Mouse (Mus musculus) C2C12 (cell line): Measurements from ENCODE around the gene Slc7a15. TPM values are rescaled to one million over a fixed set of nuclear protein-coding genes. Genes with fewer than 3 reads are reported as not detected.

Experiments
- H3K27me3 ChIP-seq: one replicate; pipeline ENCODE4 v1.6.1; 2011; ENCODE audit not compliant: control insufficient read depth, insufficient read depth, insufficient read length
- H3K36me3 ChIP-seq: one replicate; pipeline ENCODE4 v1.6.1; 2011; ENCODE audit not compliant: control insufficient read depth, insufficient read depth
- H3K4me3 ChIP-seq: one replicate; pipeline ENCODE4 v1.5.1; 2011; ENCODE audit warnings: mild to moderate bottlenecking, control low read depth; ENCODE audit not compliant: poor library complexity, insufficient read depth, severe bottlenecking
- H3K79me2 ChIP-seq: one replicate; pipeline ENCODE4 v1.6.1; 2011; ENCODE audit not compliant: control insufficient read depth, insufficient read depth
- H3K79me3 ChIP-seq: one replicate; pipeline ENCODE4 v1.6.1; 2011; ENCODE audit warnings: low read depth, control low read depth
- H3ac ChIP-seq: one replicate; pipeline ENCODE3; 2011; ENCODE audit warnings: low read depth; ENCODE audit not compliant: control insufficient read depth, insufficient read length
- CEBPB ChIP-seq: IDR thresholded peaks from one replicate; pipeline ENCODE4 v1.6.1; 2011; ENCODE audit warnings: low read depth, mild to moderate bottlenecking, control low read depth, moderate library complexity
- CTCF ChIP-seq: IDR thresholded peaks from one replicate; pipeline ENCODE4 v1.5.1; 2011; ENCODE audit not compliant: control insufficient read depth, insufficient read depth, insufficient read length
- FOSL1 ChIP-seq: IDR thresholded peaks from one replicate; pipeline ENCODE4 v1.8.0; 2011; ENCODE audit warnings: mild to moderate bottlenecking, low read length; ENCODE audit not compliant: poor library complexity, insufficient read depth, severe bottlenecking
- MAX ChIP-seq: IDR thresholded peaks from one replicate; pipeline ENCODE4 v1.6.1; 2011; ENCODE audit warnings: mild to moderate bottlenecking, control low read depth
- MYOD1 ChIP-seq: IDR thresholded peaks from one replicate; pipeline ENCODE4 v1.6.1; 2011; ENCODE audit warnings: low read depth; ENCODE audit not compliant: control insufficient read depth, insufficient read length
- MYOG ChIP-seq: IDR thresholded peaks from one replicate; pipeline ENCODE4 v1.6.1; 2011; ENCODE audit not compliant: control insufficient read depth, insufficient read length; ENCODE audit errors: extremely low read depth
- USF1 ChIP-seq: IDR thresholded peaks from one replicate; pipeline ENCODE4 v1.6.1; 2011; ENCODE audit warnings: low read depth, mild to moderate bottlenecking, control low read depth, moderate library complexity
- polyA plus RNA-seq: library from polyadenylated mRNA; unstranded; fragments of >200 nt; fragmentation: generic; extraction: Trizol; gene quantifications from one replicate; pipeline ENCODE4 v1.2.1, GENCODE M21; 2012; ENCODE audit warnings: missing spikeins

Slc7a15 gene
- polyA plus RNA-seq, 1 experiment, result not detected

DNA sequence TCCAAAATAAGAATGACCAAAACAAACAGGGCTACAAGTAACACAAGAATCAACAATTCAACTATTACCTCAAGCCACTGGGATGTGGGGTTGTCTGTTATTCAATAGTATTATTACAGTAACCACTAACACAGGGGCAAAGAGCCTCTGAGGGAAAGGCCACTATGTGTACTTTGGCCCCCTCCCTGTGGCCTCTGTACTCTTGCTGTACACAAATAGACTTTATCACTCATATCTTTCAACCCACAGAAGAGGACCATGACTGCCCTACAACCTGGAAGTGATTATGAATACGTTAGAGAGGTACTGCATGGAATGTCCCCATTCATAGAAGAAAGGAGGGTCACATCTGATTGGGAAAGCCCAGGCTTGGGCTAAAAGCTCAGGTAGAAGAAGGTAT, 64.0 kb downstream of the Slc7a15 start:
- no peaks in the 10 kb centered on the region for H3K27me3 ChIP-seq
- TF ChIP-seq FOSL1 (no peak), USF1 (no peak)

DNA sequence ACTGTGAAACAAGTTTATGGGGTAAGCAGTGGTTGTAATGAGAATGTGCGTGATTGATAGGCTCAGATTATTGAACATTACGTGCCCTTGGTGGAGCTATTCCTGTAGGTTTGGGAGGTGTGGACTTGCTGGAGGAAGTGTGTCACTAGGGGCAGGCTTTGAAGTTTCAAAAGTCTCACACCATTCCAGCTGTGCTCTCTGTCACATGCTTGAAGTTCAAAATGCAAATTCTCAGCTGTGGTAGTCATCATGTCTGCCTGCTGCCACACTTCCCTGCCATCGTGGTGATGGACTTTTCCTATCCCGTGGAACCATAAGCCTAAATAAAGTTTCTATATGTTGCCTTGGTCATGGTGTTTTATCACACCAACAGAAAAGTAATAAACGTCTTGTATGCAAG, 71.1 kb downstream of the Slc7a15 start:
- H3K79me3 ChIP-seq, result no peaks in the 10 kb centered on the region
- H3K27me3 ChIP-seq, result no peaks in the 10 kb centered on the region
- H3K36me3 ChIP-seq, result no peaks in the 10 kb centered on the region

More for the DNA sequence above, 64.0 kb downstream of the Slc7a15 start:
- H3K4me3 ChIP-seq, result no peak overlapping the region
- no peaks in the 10 kb centered on the region for H3K36me3 ChIP-seq
- no peak overlapping the region for H3ac ChIP-seq
- no peaks in the 10 kb centered on the region for H3K79me3 ChIP-seq
- no peaks in the 10 kb centered on the region for H3K79me2 ChIP-seq

DNA sequence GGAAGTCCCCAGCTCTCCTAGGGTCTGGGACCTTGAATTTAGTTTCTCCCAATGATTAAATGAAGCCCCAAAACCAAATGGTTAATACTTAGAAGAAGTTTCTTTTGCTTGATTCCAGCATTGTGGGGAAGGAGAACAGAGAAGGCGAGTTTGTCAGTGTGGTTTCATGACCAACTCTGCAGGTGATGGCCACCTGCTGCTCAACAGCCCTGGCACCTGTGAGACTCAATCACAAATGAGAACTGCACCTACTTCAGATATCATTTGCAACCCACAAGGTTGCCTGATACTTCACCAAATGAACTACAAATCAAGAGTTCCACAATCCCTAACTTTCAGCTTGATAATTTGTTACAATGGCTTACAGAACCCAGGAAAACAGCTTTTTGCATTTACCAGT, 71.7 kb downstream of the Slc7a15 start:
- Histone ChIP-seq H3K36me3 (no peaks in the 10 kb centered on the region), H3K79me2 (no peaks in the 10 kb centered on the region), H3K4me3 (no peak overlapping the region), H3K27me3 (no peaks in the 10 kb centered on the region), H3ac (no peak overlapping the region), H3K79me3 (no peaks in the 10 kb centered on the region)
- TF ChIP-seq CTCF (no peak), MYOD1 (no peak), CEBPB (no peak), USF1 (no peak), MAX (no peak), FOSL1 (no peak), MYOG (no peak)

More for the DNA sequence above, 71.1 kb downstream of the Slc7a15 start:
- Histone ChIP-seq H3K4me3 (no peak overlapping the region), H3ac (no peak overlapping the region), H3K79me2 (no peaks in the 10 kb centered on the region)
- TF ChIP-seq FOSL1, result no peak
- TF ChIP-seq CTCF, result no peak
- no peak for TF ChIP-seq MAX
- TF ChIP-seq MYOD1, result no peak
- no peak for TF ChIP-seq CEBPB
- TF ChIP-seq MYOG, result no peak
- TF ChIP-seq USF1, result no peak

- H3K36me3 ChIP-seq, result no peaks in the 10 kb centered on the region
- no peak overlapping the region for H3K4me3 ChIP-seq
- H3ac ChIP-seq, result no peak overlapping the region
- no peaks in the 10 kb centered on the region for H3K79me2 ChIP-seq
- H3K27me3 ChIP-seq, result no peaks in the 10 kb centered on the region
- TF ChIP-seq MYOD1 (no peak), FOSL1 (no peak), CTCF (no peak), CEBPB (no peak)
- H3K79me3 ChIP-seq, result no peaks in the 10 kb centered on the region
Measured at GRCm38 (mm10) chr12:8524062-8524461, 74.8 kb downstream of the Slc7a15 start.

DNA sequence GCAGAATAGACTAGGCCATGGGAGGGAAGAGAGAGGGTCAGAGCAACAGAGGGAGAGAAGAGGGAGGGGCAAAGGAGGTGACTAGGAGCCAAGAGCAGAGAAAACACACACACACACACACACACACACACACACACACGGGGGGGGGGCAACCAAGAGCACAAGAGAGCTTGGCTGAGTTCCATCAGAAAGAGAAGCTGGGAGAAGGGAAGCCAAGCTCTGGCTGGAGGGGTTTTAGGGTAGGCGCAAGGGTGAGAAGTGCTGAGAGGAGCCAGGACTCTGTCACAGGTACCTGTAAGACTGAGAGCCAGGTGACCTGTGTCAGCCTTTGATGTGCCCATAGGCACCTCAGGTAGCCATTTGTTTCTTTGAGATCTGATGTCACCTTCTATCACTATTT, 76.2 kb downstream of the Slc7a15 start:
- no peak overlapping the region for H3ac ChIP-seq
- TF ChIP-seq CTCF (no peak), CEBPB (no peak), USF1 (no peak), MYOD1 (no peak), MYOG (no peak)
- no peaks in the 10 kb centered on the region for H3K79me2 ChIP-seq
- H3K27me3 ChIP-seq, result no peaks in the 10 kb centered on the region
- no peak overlapping the region for H3K4me3 ChIP-seq
- no peaks in the 10 kb centered on the region for H3K79me3 ChIP-seq
- no peaks in the 10 kb centered on the region for H3K36me3 ChIP-seq

DNA sequence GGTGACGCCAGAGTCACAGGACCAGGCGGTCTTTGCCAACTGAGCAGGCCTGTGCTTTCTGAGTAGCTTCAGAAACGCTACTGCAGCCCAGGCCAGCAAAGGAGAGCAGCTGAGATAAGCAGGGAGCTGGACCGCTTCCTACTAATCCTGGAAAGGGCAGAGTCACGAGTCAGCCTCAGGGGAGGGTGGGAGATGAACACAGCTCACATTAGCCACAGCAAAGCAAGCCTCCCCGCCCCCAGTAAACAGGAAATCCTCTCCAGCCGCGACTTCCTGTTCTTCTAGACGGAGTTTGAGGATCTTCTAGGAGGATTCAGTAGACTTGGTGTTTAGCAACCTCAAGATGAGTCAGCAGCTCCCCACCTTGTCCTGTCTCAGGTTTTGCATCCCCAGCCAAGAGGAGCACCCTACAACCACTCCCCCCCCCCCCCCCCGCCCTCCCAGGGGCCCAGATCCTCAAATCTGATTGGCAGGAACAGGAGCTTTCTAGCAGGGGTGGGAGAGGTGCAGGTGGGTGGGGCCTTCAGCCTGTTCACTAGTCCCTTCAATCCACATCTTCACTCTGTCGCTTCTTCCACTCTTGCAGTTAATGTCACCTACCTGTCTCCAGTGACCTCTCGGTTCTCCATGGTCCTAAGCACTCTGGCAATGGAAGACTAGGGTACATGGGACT, 77.4 kb downstream of the Slc7a15 start:
- H3ac ChIP-seq, result no peak overlapping the region
- no peaks in the 10 kb centered on the region for H3K36me3 ChIP-seq
- no peak for TF ChIP-seq MAX
- peak; percentile 37 for TF ChIP-seq USF1
- no peak for TF ChIP-seq MYOG
- peak; percentile 65 for TF ChIP-seq CEBPB
- no peak for TF ChIP-seq FOSL1
- TF ChIP-seq MYOD1, result no peak
- no peak for TF ChIP-seq CTCF
- no peaks in the 10 kb centered on the region for H3K79me2 ChIP-seq
- no peaks in the 10 kb centered on the region for H3K27me3 ChIP-seq
- no peak overlapping the region for H3K4me3 ChIP-seq
- no peaks in the 10 kb centered on the region for H3K79me3 ChIP-seq
